Mouse (Mus musculus): ENCODE measurements around the gene Olfr1462.

Gene Olfr1462

GRCm38 (mm10) chr19:13185434-13185833, at the start of gene Olfr1462:
Gene Olfr1462 (plus strand): TSS chr19:13185734.
- DNase-seq (ENCODE audit: low spot score) = no peak

DNA sequence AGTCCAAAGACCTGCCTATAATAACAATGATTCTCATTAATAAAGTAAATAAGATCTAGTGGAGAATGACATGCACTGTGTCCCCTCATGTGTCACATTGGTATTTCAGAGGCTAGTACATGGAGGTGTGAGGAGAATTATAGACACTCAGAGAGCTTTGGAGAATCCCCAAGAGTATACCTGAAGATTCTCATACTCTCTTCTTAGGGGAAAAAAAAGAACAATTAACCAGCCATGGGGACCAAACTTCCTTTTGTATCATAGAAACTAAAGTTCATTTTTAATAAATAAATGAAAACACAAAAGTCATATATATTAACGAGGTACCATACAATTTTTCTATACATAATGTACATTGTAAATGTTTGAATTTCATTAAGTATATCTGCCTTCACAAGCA, 36.1 kb upstream of the Olfr1462 start, which contains the start of gene Olfr1459:
Gene Olfr1459 (minus strand): TSS at position 101 of the 400 bp plus-strand sequence.
- no peak for DNase-seq (ENCODE audit: low spot score)

DNA sequence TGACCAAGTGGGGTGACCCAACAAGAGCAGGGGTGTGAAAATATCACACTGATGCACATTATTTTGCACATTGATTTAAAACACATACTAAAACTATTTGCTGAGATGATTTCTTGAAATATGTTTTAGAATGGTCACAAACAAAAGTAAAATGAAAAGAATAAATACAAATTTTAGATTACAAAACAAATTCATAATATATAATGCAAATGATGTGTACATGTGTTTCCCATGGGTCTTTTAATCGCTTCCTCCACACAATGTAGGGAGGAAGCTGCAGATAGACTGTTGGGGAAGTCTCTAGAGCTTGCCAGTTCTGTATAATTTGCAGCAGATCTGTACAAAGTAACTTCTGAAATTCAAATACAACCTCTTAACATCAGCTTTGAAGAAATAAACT, 22.8 kb upstream of the Olfr1462 start, which contains the start of gene Olfr1461:
Gene Olfr1461 (plus strand): TSS at position 301 of the 400 bp plus-strand sequence.
- DNase-seq (ENCODE audit: low spot score) = no peak

GRCm38 (mm10) chr19:13221666-13222065, 36.1 kb downstream of the Olfr1462 start:
- DNase-seq (ENCODE audit: low spot score) = no peak

GRCm38 (mm10) chr19:13231028-13231427, 45.5 kb downstream of the Olfr1462 start, which contains the start of gene Olfr1463:
Gene Olfr1463 (plus strand): TSS chr19:13231328.
- DNase-seq (ENCODE audit: low spot score) = no peak
